ENCODE assay signal across 11 mouse cellular contexts in the genomic region with DNA sequence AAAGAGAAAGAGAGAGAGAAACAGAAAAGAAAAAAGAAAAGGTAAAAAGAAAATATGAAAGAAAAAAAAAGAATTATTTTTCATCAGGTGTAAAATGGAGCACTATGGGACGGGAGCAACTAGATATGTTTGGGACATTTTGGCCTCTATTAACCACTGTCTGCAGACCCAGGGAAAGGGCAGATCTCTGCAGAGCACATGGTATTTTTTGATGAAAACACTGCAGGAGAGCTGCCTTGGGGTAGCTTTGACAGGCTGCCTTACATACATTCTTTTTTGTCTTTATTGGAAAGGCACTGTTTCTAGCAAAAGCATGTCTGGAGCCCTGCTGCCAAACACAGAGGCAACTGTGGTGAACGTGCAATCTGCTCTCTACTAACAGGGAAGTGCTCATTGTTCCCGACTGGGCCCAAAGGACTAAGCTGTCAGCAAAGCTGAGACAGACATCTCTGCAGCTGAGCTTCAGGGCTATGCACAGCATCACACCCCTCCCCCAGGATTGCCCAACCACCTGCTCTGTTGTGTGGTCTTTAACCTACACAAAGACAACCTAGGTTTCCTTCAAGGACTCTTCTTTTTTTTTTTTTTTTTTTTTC.
DNase-seq lines count a peak whose midpoint lies in the region; ATAC-seq lines count a peak whose summit lies in the region.
"Had no signal": no experiment of that assay in that cellular context is flagged by ENCODE, and none has a peak within 500 bp of the region (broad histone marks: within the 10 kb centered on the region; RNA-seq: fewer than 3 reads in every experiment).

No protein-coding gene starts in this region.

- no peak overlapping the region for H3K9ac ChIP-seq in forebrain, embryonic 15.5 days (replicated peaks)
- H3K9ac ChIP-seq: liver, embryonic 15.5 days had no signal

- peak overlapping the region; percentile 12; the same call in 1 of the 2 replicates for H3K27ac ChIP-seq in forebrain, embryonic 15.5 days (replicated peaks)
- H3K27ac ChIP-seq: kidney, postnatal 0 days; liver, embryonic 15.5 days had no signal

- H3K4me2 ChIP-seq in forebrain, embryonic 15.5 days (replicated peaks), result no peak overlapping the region
- H3K4me2 ChIP-seq: liver, embryonic 15.5 days had no signal

- peak; percentile 9 for DNase-seq in right cerebral cortex, postnatal 25 days
- no peak for DNase-seq in right cerebral cortex, adult 18-20 months
- peak; percentile 46 to 58 for DNase-seq in layer of hippocampus, postnatal 14 days (ENCODE audit: low spot score in 2 of 2)
- no peak for DNase-seq in spleen, adult 18-20 months
- DNase-seq in adrenal gland, postnatal 10 days, result no peak
- DNase-seq in lung, postnatal 14 days, result no peak
- DNase-seq: adrenal gland, adult 2 months; heart, postnatal 10 days had no signal

- no peaks in the 10 kb centered on the region for H3K9me3 ChIP-seq in forebrain, embryonic 15.5 days
- H3K9me3 ChIP-seq: liver, embryonic 15.5 days had no signal

- no peak overlapping the region for H3K4me3 ChIP-seq in forebrain, embryonic 15.5 days
- H3K4me3 ChIP-seq: liver, embryonic 15.5 days had no signal

- no peaks in the 10 kb centered on the region for H3K27me3 ChIP-seq in forebrain, embryonic 15.5 days
- H3K27me3 ChIP-seq: liver, embryonic 15.5 days had no signal

- peak; percentile 91 for ATAC-seq in forebrain, embryonic 15.5 days (replicated peaks)

- no peaks in the 10 kb centered on the region for H3K36me3 ChIP-seq in forebrain, embryonic 15.5 days
- H3K36me3 ChIP-seq: liver, embryonic 15.5 days had no signal

- no peaks in the 10 kb centered on the region for H3K4me1 ChIP-seq in forebrain, embryonic 15.5 days
- H3K4me1 ChIP-seq: liver, embryonic 15.5 days had no signal

- 18% methylated on average over 3 of the region's 3 CpGs for WGBS in forebrain, embryonic 15.5 days

Comparison
In these comparisons a context has a peak if more than half of its experiments do, and no peak if none do; other contexts are left out.
1. DNase-seq: peak in right cerebral cortex, postnatal 25 days (single experiment) and layer of hippocampus, postnatal 14 days (2 of 2); none in right cerebral cortex, adult 18-20 months (single experiment), spleen, adult 18-20 months (0 of 2), adrenal gland, postnatal 10 days (single experiment) and lung, postnatal 14 days (single experiment).